Mouse (Mus musculus) heart, embryonic 13.5 days (tissue): ENCODE measurements around the gene Elavl1. TPM values are rescaled to one million over a fixed set of nuclear protein-coding genes. Genes with fewer than 3 reads are reported as not detected.

Source experiments
- ATAC-seq: fragments of 200-750 bp; cut with Nextera tagmentation; 2 replicates; pipeline ENCODE4 v1.8.0; 2017; ENCODE audit warnings: moderate TSS enrichment; ENCODE audit not compliant: insufficient number of reproducible peaks, low FRiP score, low TSS enrichment; ENCODE audit errors: extremely low read depth
- H3K27ac ChIP-seq: fragments of 300-500 bp; sonication (generic); replicated peaks from 2 replicates; pipeline ENCODE4 v1.5.1; 2015; ENCODE audit warnings: moderate library complexity, mild to moderate bottlenecking, inconsistent platforms
- H3K27me3 ChIP-seq: fragments of 300-500 bp; sonication (generic); replicated peaks from 2 replicates; pipeline ENCODE4 v1.6.1; 2015; ENCODE audit warnings: mild to moderate bottlenecking, inconsistent platforms
- H3K36me3 ChIP-seq: fragments of 300-500 bp; sonication (generic); 2 replicates; pipeline ENCODE4 v1.6.1; 2015; ENCODE audit warnings: mild to moderate bottlenecking, inconsistent platforms
- H3K4me1 ChIP-seq: fragments of 300-500 bp; sonication (generic); 2 replicates; pipeline ENCODE4 v1.6.1; 2015; ENCODE audit warnings: inconsistent platforms
- H3K4me2 ChIP-seq: fragments of 300-500 bp; sonication (generic); 2 replicates; pipeline ENCODE4 v1.6.1; 2015; ENCODE audit warnings: inconsistent platforms, mild to moderate bottlenecking, moderate library complexity
- H3K4me3 ChIP-seq: fragments of 300-500 bp; sonication (generic); 2 replicates; pipeline ENCODE4 v1.5.1; 2015; ENCODE audit warnings: moderate library complexity, mild to moderate bottlenecking, inconsistent platforms
- H3K9ac ChIP-seq: fragments of 300-500 bp; sonication (generic); 2 replicates; pipeline ENCODE4 v1.6.1; 2015; ENCODE audit warnings: inconsistent platforms, mild to moderate bottlenecking, moderate library complexity
- H3K9me3 ChIP-seq: fragments of 300-500 bp; sonication (generic); 2 replicates; pipeline ENCODE4 v1.6.1; 2016; ENCODE audit warnings: inconsistent platforms
- WGBS: fragments of 180-500 bp; shearing (Covaris S2); methylation state at CpG from one replicate; pipeline ENCODE4 v1.1.7; 2015; ENCODE audit warnings: mixed read lengths; 5-methylcytosine and 5-hydroxymethylcytosine counted together
- polyA plus RNA-seq: library from polyadenylated mRNA; unstranded; fragments of >200 nt; fragmentation: Nextera tagmentation; extraction: Ambion mirVana; gene quantifications from 2 replicates; pipeline ENCODE4 v1.2.1, GENCODE M21; 2015

Gene Elavl1
- polyA plus RNA-seq, 1 experiment from 2014 or later: 162 TPM

- ATAC-seq: no peak
- no peaks in the 10 kb centered on the region for H3K9me3 ChIP-seq
- H3K9ac ChIP-seq: no peak overlapping the region
- H3K36me3 ChIP-seq: peaks cover 35% of the 10 kb centered on the region
- H3K4me2 ChIP-seq: peak overlapping the region; percentile 25; the same call in 1 of the 2 replicates
- H3K4me3 ChIP-seq: no peak overlapping the region
- WGBS: 41% methylated on average over 2 of the region's 2 CpGs
- H3K4me1 ChIP-seq: peaks cover 63% of the 10 kb centered on the region
- H3K27me3 ChIP-seq: no peaks in the 10 kb centered on the region
- H3K27ac ChIP-seq: peak overlapping the region; percentile 36; the same call in 1 of the 2 replicates
These were observed 4.2 kb downstream of the Elavl1 start for GRCm38 (mm10) chr8:4321031-4321430.

GRCm38 (mm10) chr8:4320404-4320803 is 4.8 kb downstream of the Elavl1 start:
- H3K4me3 ChIP-seq: no peak overlapping the region
- peaks cover 61% of the 10 kb centered on the region for H3K4me1 ChIP-seq
- no peak for ATAC-seq
- no peak overlapping the region for H3K9ac ChIP-seq
- no peaks in the 10 kb centered on the region for H3K9me3 ChIP-seq
- H3K27me3 ChIP-seq: no peaks in the 10 kb centered on the region
- H3K4me2 ChIP-seq: no peak overlapping the region
- H3K27ac ChIP-seq: no peak overlapping the region
- H3K36me3 ChIP-seq: peaks cover 35% of the 10 kb centered on the region
- WGBS: 94% methylated on average over 1 of the region's 1 CpGs

GRCm38 (mm10) chr8:4319573-4319872 is 5.7 kb downstream of the Elavl1 start:
- H3K27me3 ChIP-seq: no peaks in the 10 kb centered on the region
- H3K9ac ChIP-seq: no peak overlapping the region
- H3K27ac ChIP-seq: no peak overlapping the region
- peaks cover 35% of the 10 kb centered on the region for H3K36me3 ChIP-seq
- no peak overlapping the region for H3K4me3 ChIP-seq
- ATAC-seq: no peak
- WGBS: 98% methylated on average over 11 of the region's 11 CpGs
- H3K4me2 ChIP-seq: no peak overlapping the region
- peaks cover 62% of the 10 kb centered on the region for H3K4me1 ChIP-seq
- no peaks in the 10 kb centered on the region for H3K9me3 ChIP-seq

- no peak overlapping the region for H3K9ac ChIP-seq
- no peak overlapping the region for H3K27ac ChIP-seq
- no peak for ATAC-seq
- H3K9me3 ChIP-seq: no peaks in the 10 kb centered on the region
- no peaks in the 10 kb centered on the region for H3K27me3 ChIP-seq
- no peak overlapping the region for H3K4me2 ChIP-seq
- no peak overlapping the region for H3K4me3 ChIP-seq
- H3K36me3 ChIP-seq: peaks cover 35% of the 10 kb centered on the region
- WGBS: 72% methylated on average over 2 of the region's 2 CpGs
- H3K4me1 ChIP-seq: peaks cover 67% of the 10 kb centered on the region
These were observed 6.2 kb downstream of the Elavl1 start for GRCm38 (mm10) chr8:4318796-4319572.

- no peak overlapping the region for H3K4me2 ChIP-seq
- WGBS: 83% methylated on average over 5 of the region's 5 CpGs
- no peak overlapping the region for H3K4me3 ChIP-seq
- peaks cover 66% of the 10 kb centered on the region for H3K4me1 ChIP-seq
- no peaks in the 10 kb centered on the region for H3K27me3 ChIP-seq
- no peak for ATAC-seq
- H3K9me3 ChIP-seq: no peaks in the 10 kb centered on the region
- H3K27ac ChIP-seq: no peak overlapping the region
- H3K9ac ChIP-seq: no peak overlapping the region
- peaks cover 35% of the 10 kb centered on the region for H3K36me3 ChIP-seq
These were observed 7.1 kb downstream of the Elavl1 start for GRCm38 (mm10) chr8:4318124-4318523.

GRCm38 (mm10) chr8:4314852-4315251 is 10.4 kb downstream of the Elavl1 start:
- WGBS: 92% methylated on average over 3 of the region's 3 CpGs
- ATAC-seq: no peak

GRCm38 (mm10) chr8:4313254-4314124 is 11.7 kb downstream of the Elavl1 start:
- H3K27ac ChIP-seq: no peak overlapping the region
- H3K36me3 ChIP-seq: peaks cover 41% of the 10 kb centered on the region
- no peak overlapping the region for H3K4me2 ChIP-seq
- no peak overlapping the region for H3K9ac ChIP-seq
- no peaks in the 10 kb centered on the region for H3K27me3 ChIP-seq
- ATAC-seq: no peak
- no peak overlapping the region for H3K4me3 ChIP-seq
- peaks cover 28% of the 10 kb centered on the region for H3K4me1 ChIP-seq
- WGBS: 72% methylated on average over 3 of the region's 3 CpGs
- no peaks in the 10 kb centered on the region for H3K9me3 ChIP-seq

More at GRCm38 (mm10) chr8:4314852-4315251, 10.4 kb downstream of the Elavl1 start:
- Histone ChIP-seq H3K4me1 (peaks cover 40% of the 10 kb centered on the region), H3K9ac (no peak overlapping the region), H3K4me2 (no peak overlapping the region), H3K9me3 (no peaks in the 10 kb centered on the region), H3K36me3 (peaks cover 29% of the 10 kb centered on the region), H3K27ac (no peak overlapping the region), H3K27me3 (no peaks in the 10 kb centered on the region), H3K4me3 (no peak overlapping the region)

GRCm38 (mm10) chr8:4312104-4312503 is 13.1 kb downstream of the Elavl1 start:
- Histone ChIP-seq H3K4me2 (no peak overlapping the region), H3K27ac (no peak overlapping the region), H3K36me3 (peaks cover 52% of the 10 kb centered on the region), H3K9me3 (no peaks in the 10 kb centered on the region), H3K9ac (no peak overlapping the region), H3K4me3 (no peak overlapping the region), H3K4me1 (peaks cover 23% of the 10 kb centered on the region), H3K27me3 (no peaks in the 10 kb centered on the region)
- ATAC-seq: no peak

- Histone ChIP-seq H3K9ac (no peak overlapping the region), H3K36me3 (peaks cover 100% of the 10 kb centered on the region), H3K27ac (no peak overlapping the region), H3K4me3 (no peak overlapping the region), H3K27me3 (no peaks in the 10 kb centered on the region), H3K4me1 (peaks cover 7% of the 10 kb centered on the region), H3K9me3 (no peaks in the 10 kb centered on the region), H3K4me2 (no peak overlapping the region)
- no peak for ATAC-seq
- 77% methylated on average over 2 of the region's 2 CpGs for WGBS
These were observed 19.4 kb downstream of the Elavl1 start for GRCm38 (mm10) chr8:4305838-4306237.

- Histone ChIP-seq H3K9me3 (no peaks in the 10 kb centered on the region), H3K4me3 (no peak overlapping the region), H3K27ac (no peak overlapping the region), H3K27me3 (no peaks in the 10 kb centered on the region), H3K36me3 (peaks cover 100% of the 10 kb centered on the region), H3K4me1 (peaks cover 7% of the 10 kb centered on the region), H3K9ac (no peak overlapping the region), H3K4me2 (no peak overlapping the region)
- no peak for ATAC-seq
- WGBS: 39% methylated on average over 3 of the region's 3 CpGs
These were observed 21.1 kb downstream of the Elavl1 start for GRCm38 (mm10) chr8:4304124-4304547.

GRCm38 (mm10) chr8:4297822-4298221 is 27.4 kb downstream of the Elavl1 start:
- WGBS: 71% methylated on average over 4 of the region's 4 CpGs
- H3K27me3 ChIP-seq: no peaks in the 10 kb centered on the region
- no peak overlapping the region for H3K9ac ChIP-seq
- no peak overlapping the region for H3K4me2 ChIP-seq
- H3K36me3 ChIP-seq: peaks cover 100% of the 10 kb centered on the region
- ATAC-seq: no peak
- no peak overlapping the region for H3K4me3 ChIP-seq
- H3K27ac ChIP-seq: no peak overlapping the region
- H3K9me3 ChIP-seq: no peaks in the 10 kb centered on the region
- no peaks in the 10 kb centered on the region for H3K4me1 ChIP-seq
